In genomic region chr5:149612740-149613139, GRCm38 (mm10) we compare ENCODE assay signal across 10 mouse cellular contexts. TPM values are rescaled to one million over a fixed set of nuclear protein-coding genes. Genes with fewer than 3 reads are reported as not detected.
DNase-seq lines count a peak whose midpoint lies in the region; ATAC-seq lines count a peak whose summit lies in the region.
"Had no signal": no experiment of that assay in that cellular context is flagged by ENCODE, and none has a peak within 500 bp of the region (broad histone marks: within the 10 kb centered on the region; RNA-seq: fewer than 3 reads in every experiment).

No protein-coding gene starts in this region.

- peak overlapping the region; percentile 74 for H3K27ac ChIP-seq in neural tube, embryonic 13.5 days (replicated peaks)
- H3K27ac ChIP-seq in liver, embryonic 12.5 days, result no peak overlapping the region

- H3K4me1 ChIP-seq in neural tube, embryonic 13.5 days (replicated peaks), result peaks cover 23% of the 10 kb centered on the region
- H3K4me1 ChIP-seq in liver, embryonic 12.5 days, result no peaks in the 10 kb centered on the region

- ATAC-seq in frontal cortex, adult (ENCODE audit: low TSS enrichment), result peak; percentile 63
- peak; percentile 30; the same call in 1 of the 2 replicates for ATAC-seq in neural tube, embryonic 13.5 days (ENCODE audit: low read depth)
- ATAC-seq in liver, embryonic 12.5 days, result no peak

- H3K27me3 ChIP-seq in neural tube, embryonic 13.5 days, result no peaks in the 10 kb centered on the region
- 0 out of 2 replicates have a peak, but pooled peaks cover 7% of the 10 kb centered on the region for H3K27me3 ChIP-seq in liver, embryonic 12.5 days (replicated peaks)

- no peak for DNase-seq in frontal cortex, postnatal 36 days (ENCODE audit: low spot score in 2 of 2)
- DNase-seq in adrenal gland, postnatal 36 days, result peak; percentile 51 to 58
- peak; percentile 58 to 76 for DNase-seq in layer of hippocampus, adult 18-20 months (ENCODE audit: low spot score in 2 of 2)
- no peak for DNase-seq in kidney, adult 8-10 months
- no peak for DNase-seq in thymus, postnatal 36 days
- DNase-seq: kidney, postnatal 10 days; lung, embryonic 14.5 days had no signal

- 36% methylated on average over 10 of the region's 10 CpGs for WGBS in neural tube, embryonic 13.5 days
- WGBS in liver, embryonic 12.5 days (ENCODE audit: insufficient replicate concordance), result 75% methylated on average over 10 of the region's 10 CpGs

- no peak overlapping the region for H3K4me3 ChIP-seq in neural tube, embryonic 13.5 days
- H3K4me3 ChIP-seq in liver, embryonic 12.5 days, result no peak overlapping the region

- H3K9ac ChIP-seq in neural tube, embryonic 13.5 days, result peak overlapping the region; percentile 41; the same call in 1 of the 2 replicates
- no peak overlapping the region for H3K9ac ChIP-seq in liver, embryonic 12.5 days
- H3K9ac ChIP-seq: lung, embryonic 14.5 days had no signal

- no peaks in the 10 kb centered on the region for H3K9me3 ChIP-seq in neural tube, embryonic 13.5 days
- H3K9me3 ChIP-seq in liver, embryonic 12.5 days (replicated peaks), result no peaks in the 10 kb centered on the region

- H3K36me3 ChIP-seq in neural tube, embryonic 13.5 days, result peaks cover 43% of the 10 kb centered on the region
- peaks cover 38% of the 10 kb centered on the region for H3K36me3 ChIP-seq in liver, embryonic 12.5 days

- no peak overlapping the region for H3K4me2 ChIP-seq in neural tube, embryonic 13.5 days
- no peak overlapping the region for H3K4me2 ChIP-seq in liver, embryonic 12.5 days
- H3K4me2 ChIP-seq: lung, embryonic 14.5 days had no signal

RNA-seq across cellular contexts. Expression of gene Hsph1, which starts 23.4 kb away (rescaled TPM):
- total RNA-seq in adrenal gland, postnatal 36 days (2021), result 100 to 1,000 TPM in 1 of 2 experiments, 10 to 100 TPM in 1; 95.9 to 367 TPM
- total RNA-seq in layer of hippocampus, adult 18-20 months (2021), result 100 to 1,000 TPM; 380 to 402 TPM
- polyA plus RNA-seq in neural tube, embryonic 13.5 days (2015; fragmentation: Nextera tagmentation; extraction: Ambion mirVana), result 90.7 and 108 TPM in 2 replicates
- polyA plus RNA-seq in liver, embryonic 12.5 days (2016; fragmentation: Nextera tagmentation; extraction: Ambion mirVana), result 69.5 and 76.4 TPM in 2 replicates

Comparison
In these comparisons a context has a peak if more than half of its experiments do, and no peak if none do; other contexts are left out.
1. DNase-seq: peak in adrenal gland, postnatal 36 days (2 of 2) and layer of hippocampus, adult 18-20 months (2 of 2); none in frontal cortex, postnatal 36 days (0 of 2), kidney, adult 8-10 months (0 of 2) and thymus, postnatal 36 days (0 of 2).